Mouse (Mus musculus): ENCODE data around the gene Lingo1. TPM values are rescaled to one million over a fixed set of nuclear protein-coding genes. Genes with fewer than 3 reads are reported as not detected.

Gene Lingo1
- polyA plus RNA-seq, 1 experiment from 2014 or later: 2.2 TPM

DNA sequence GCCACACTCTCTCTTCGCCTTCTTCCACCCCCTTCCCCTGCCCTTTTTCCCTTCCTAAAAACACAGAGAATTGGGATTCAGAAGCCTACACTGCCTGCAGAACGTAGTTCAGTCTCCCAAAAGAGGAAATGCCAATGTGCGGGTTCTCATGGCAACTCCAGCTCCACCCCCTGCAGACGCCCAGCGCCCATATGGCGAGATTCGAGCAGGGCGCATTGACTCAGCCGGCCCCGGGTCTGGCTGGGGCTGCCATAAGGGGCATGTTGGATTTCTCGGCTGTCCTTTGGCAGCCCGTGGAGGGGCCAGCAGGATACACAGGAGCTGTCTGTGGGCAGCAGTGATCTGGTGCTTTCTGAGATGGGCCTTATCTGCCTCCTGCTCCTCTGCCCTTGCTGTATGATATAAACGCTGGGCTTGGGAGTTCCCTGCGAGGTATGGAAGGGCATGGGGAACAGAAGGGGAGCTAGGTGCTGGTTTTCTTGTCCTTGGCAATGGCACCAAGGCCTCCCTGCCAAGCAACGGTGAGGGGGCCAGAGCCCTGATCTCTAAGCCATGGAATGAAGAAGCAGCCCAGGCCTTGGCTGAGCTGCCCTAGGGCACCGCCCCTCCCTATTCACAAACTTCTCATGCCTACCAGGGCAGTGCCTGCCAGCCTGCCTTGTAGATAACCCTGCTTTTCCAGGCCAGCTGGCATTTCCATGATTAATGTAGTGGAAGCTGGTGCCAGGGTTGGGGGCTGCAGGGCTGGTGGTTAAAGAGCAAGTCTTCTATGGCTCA, 139.3 kb downstream of the Lingo1 start:
- H3K27ac ChIP-seq: no peak overlapping the region
- no peak overlapping the region for H3K4me2 ChIP-seq (replicated peaks)
- H3K9me3 ChIP-seq: no peaks in the 10 kb centered on the region
- 48% methylated on average over 16 of the region's 16 CpGs for WGBS
- no peaks in the 10 kb centered on the region for H3K27me3 ChIP-seq (replicated peaks)
- no peak overlapping the region for H3K4me3 ChIP-seq (replicated peaks)
- H3K4me1 ChIP-seq (replicated peaks): peaks cover 3% of the 10 kb centered on the region; the same call in 1 of the 2 replicates
- no peak overlapping the region for H3K9ac ChIP-seq
- ATAC-seq: no peak
- H3K36me3 ChIP-seq: no peaks in the 10 kb centered on the region

DNA sequence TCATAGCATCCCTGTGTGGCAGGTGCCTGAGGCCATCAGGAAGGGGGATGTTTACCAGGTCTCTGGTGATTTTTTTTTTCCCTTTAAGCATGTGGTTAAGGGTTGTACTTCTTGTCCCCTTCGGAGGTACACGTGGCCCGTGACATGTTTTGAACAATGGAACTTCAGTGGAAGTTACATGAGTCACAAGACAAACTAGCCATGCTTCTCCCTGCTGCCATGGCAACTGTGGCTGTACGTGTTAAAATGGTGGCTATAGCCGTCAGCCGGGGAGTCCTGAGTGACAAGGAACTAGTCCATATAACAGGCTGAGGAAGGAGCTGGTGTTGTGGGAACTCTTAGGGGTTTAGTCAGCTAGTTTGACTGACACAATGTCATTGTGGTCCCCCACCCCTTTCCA, 141.1 kb downstream of the Lingo1 start:
- Histone ChIP-seq H3K9me3 (no peaks in the 10 kb centered on the region), H3K27me3 (replicated peaks) (no peaks in the 10 kb centered on the region), H3K4me3 (replicated peaks) (no peak overlapping the region), H3K9ac (no peak overlapping the region), H3K27ac (no peak overlapping the region), H3K36me3 (no peaks in the 10 kb centered on the region), H3K4me1 (replicated peaks) (peaks cover 3% of the 10 kb centered on the region; the same call in 1 of the 2 replicates), H3K4me2 (replicated peaks) (no peak overlapping the region)
- no peak for ATAC-seq
- 64% methylated on average over 6 of the region's 6 CpGs for WGBS

DNA sequence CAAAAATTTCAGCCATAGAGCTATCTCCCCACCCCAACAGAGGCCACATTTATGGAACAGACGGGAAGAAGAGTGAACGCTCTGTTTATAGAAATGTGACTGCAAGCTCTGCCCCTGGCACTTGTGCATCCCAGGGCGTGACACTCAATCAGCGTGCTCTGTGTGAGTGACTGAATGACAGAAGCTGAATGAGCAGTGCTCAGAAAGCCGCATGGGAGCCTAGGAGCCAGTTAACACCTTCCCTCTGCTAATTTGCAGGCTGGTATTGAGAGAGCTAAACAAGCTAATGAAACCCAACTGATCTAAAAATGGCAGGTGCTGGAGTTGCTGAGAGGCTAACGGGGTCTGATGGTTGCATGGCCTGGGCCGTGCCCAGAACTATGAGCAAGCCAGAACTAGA, 143.7 kb downstream of the Lingo1 start:
- no peak overlapping the region for H3K4me3 ChIP-seq (replicated peaks)
- H3K27me3 ChIP-seq (replicated peaks): no peaks in the 10 kb centered on the region
- WGBS: 68% methylated on average over 7 of the region's 7 CpGs
- H3K9ac ChIP-seq: no peak overlapping the region
- H3K36me3 ChIP-seq: no peaks in the 10 kb centered on the region
- H3K27ac ChIP-seq: no peak overlapping the region
- H3K4me1 ChIP-seq (replicated peaks): peaks cover 3% of the 10 kb centered on the region; the same call in 1 of the 2 replicates
- H3K9me3 ChIP-seq: no peaks in the 10 kb centered on the region
- no peak for ATAC-seq
- no peak overlapping the region for H3K4me2 ChIP-seq (replicated peaks)

DNA sequence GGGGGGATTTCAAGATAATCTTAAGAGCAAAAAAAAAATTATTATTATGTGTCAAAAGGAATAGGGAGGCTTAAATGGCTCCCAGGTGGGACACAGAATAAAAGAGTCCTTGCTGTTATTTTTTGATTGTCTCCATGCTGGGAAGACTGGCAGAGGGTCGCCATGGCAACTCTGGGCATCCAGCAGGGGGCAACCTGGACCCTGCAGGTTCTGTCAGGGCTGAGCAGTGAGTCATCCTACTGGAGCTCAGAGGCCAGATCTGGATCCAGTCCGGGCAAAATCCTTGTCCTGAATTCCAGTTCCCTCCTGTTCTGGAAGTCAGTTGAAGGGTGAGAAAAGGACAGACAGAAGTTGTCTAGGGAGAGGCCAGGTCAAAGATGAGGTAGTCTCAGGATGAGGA, 144.7 kb downstream of the Lingo1 start:
- no peak for ATAC-seq
- H3K27me3 ChIP-seq (replicated peaks): no peaks in the 10 kb centered on the region
- H3K9me3 ChIP-seq: no peaks in the 10 kb centered on the region
- no peaks in the 10 kb centered on the region for H3K36me3 ChIP-seq
- no peak overlapping the region for H3K4me3 ChIP-seq (replicated peaks)
- no peaks in the 10 kb centered on the region for H3K4me1 ChIP-seq (replicated peaks)
- no peak overlapping the region for H3K27ac ChIP-seq
- no peak overlapping the region for H3K9ac ChIP-seq
- no peak overlapping the region for H3K4me2 ChIP-seq (replicated peaks)
- WGBS: 36% methylated on average over 2 of the region's 2 CpGs

DNA sequence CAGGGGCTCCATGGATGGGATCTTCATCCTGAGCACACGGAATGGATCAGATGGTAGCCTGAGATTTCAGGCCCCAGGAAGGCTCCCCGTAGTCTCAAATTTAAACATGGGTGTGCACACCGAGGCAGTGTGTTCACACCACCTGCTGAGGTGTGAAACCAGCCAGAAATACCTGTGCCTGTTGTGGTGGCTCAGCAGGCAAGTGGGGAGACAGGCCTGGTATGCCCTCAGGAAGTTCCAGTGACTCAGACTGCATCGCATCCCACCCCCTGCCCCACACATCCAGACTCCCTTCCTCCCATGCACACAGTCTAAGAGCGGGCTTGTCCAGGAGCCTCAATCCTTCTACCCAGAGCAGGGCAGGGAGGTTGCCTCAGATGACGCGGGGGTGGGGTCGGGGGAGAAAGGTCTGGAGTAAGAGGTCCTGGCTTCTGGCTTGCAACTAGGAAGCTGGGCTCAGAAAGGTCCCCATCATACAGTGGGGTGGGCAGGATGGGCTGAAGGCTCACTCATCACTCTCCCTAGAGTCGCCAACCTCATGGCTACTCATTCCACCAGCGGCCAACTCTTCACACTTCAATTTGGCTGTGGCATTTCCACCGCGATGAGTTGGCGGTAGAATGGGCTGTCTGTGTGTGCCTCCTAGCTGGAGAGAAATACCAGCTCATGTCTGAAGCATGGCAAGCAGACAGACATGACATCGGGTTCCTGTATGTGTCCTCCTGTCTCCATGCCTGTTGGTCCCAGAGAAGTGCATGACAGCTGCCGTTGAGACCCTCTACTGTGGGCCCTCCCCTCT, 149.8 kb downstream of the Lingo1 start:
- H3K36me3 ChIP-seq: no peaks in the 10 kb centered on the region
- H3K4me1 ChIP-seq (replicated peaks): no peaks in the 10 kb centered on the region
- WGBS: 87% methylated on average over 15 of the region's 15 CpGs
- H3K4me2 ChIP-seq (replicated peaks): no peak overlapping the region
- H3K9ac ChIP-seq: no peak overlapping the region
- ATAC-seq: no peak
- H3K27me3 ChIP-seq (replicated peaks): no peaks in the 10 kb centered on the region
- no peak overlapping the region for H3K4me3 ChIP-seq (replicated peaks)
- no peak overlapping the region for H3K27ac ChIP-seq
- H3K9me3 ChIP-seq: no peaks in the 10 kb centered on the region

DNA sequence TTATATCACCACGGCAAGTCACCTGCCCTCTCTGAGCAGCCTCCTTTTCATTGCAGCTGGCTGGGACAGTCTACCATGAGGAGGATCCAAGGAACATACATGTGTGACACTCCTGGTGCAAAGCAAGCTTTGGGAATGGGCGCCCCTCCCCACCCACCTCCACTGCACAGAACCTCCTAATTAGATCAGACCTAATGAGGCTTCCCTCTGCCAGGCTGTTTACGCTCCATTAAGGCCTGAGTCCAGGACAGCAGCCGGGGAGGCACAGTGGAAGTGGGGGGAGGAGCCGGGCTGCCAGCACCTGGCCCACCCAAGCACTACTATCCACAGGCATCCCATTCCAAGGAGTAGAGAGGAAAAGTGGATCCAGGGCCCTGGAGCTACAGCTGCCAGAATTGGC, 152.8 kb downstream of the Lingo1 start:
- H3K36me3 ChIP-seq: no peaks in the 10 kb centered on the region
- H3K27me3 ChIP-seq (replicated peaks): 0 out of 2 replicates have a peak, but pooled peaks cover under 1% of the 10 kb centered on the region
- H3K4me1 ChIP-seq (replicated peaks): no peaks in the 10 kb centered on the region
- H3K4me2 ChIP-seq (replicated peaks): no peak overlapping the region
- ATAC-seq: no peak
- H3K9ac ChIP-seq: no peak overlapping the region
- H3K27ac ChIP-seq: no peak overlapping the region
- WGBS: 63% methylated on average over 5 of the region's 5 CpGs
- H3K9me3 ChIP-seq: no peaks in the 10 kb centered on the region
- H3K4me3 ChIP-seq (replicated peaks): no peak overlapping the region

DNA sequence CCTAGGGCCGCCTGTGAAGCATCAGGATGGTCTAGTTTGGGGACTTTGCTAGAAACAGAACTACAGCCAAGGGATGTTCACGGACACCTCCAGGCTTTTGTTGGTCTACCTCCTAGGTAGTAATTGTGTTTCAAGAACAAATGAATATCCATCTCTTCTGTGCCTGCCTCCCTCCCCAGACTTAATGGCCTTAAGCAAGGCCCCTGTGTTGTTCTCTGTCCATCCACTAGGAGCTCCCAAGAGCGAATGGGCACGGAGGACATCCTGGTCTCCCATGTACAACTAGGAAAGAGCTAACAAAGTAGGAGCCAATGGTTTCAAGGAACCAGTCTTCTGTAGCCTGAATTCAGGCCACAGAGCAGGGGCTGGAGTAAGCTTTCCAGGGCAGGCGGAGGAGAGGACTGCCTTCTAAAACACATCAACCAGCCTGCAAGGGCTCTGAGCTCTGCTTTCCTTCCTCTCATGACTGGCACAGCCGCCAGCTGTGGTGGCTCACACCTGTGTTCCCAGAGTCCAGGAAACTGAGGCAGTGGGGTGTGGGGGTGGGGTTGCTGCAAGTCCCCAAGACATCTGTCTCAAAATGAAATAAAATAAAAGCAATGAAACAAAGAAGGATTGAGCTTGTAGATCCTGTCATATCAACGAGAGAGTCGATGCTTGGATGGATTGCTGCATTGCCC, 157.9 kb downstream of the Lingo1 start:
- Histone ChIP-seq H3K4me3 (replicated peaks) (no peak overlapping the region), H3K9me3 (no peaks in the 10 kb centered on the region), H3K27me3 (replicated peaks) (peaks cover 46% of the 10 kb centered on the region), H3K9ac (no peak overlapping the region), H3K27ac (no peak overlapping the region), H3K4me2 (replicated peaks) (no peak overlapping the region), H3K4me1 (replicated peaks) (peaks cover 17% of the 10 kb centered on the region), H3K36me3 (no peaks in the 10 kb centered on the region)
- 58% methylated on average over 8 of the region's 8 CpGs for WGBS
- ATAC-seq: no peak

DNA sequence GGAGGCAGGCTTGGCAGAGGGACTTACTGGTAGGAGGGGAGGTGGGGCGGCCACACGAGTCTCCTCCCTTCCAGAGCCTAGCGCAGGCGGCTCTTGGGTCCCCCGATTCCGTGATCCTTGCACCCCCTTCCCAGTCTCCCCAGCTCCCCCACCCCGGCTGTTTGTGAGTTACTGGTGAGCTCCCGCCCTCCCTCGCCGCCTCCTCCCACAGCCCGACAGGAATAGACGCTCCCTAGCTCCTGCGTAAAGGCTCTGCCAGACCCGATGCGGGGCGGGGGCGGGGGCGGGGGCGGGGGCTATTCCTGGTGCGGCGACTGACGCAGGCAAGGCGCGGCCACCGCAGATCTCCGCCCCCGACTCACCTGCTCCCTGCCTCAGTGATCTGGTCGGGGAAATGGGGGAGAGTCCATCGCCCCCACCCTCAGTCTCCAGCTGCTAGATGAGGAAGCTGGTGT, 158.8 kb downstream of the Lingo1 start:
- Histone ChIP-seq H3K36me3 (no peaks in the 10 kb centered on the region), H3K9me3 (no peaks in the 10 kb centered on the region), H3K27me3 (replicated peaks) (peaks cover 48% of the 10 kb centered on the region), H3K4me2 (replicated peaks) (peak overlapping the region; percentile 49), H3K4me1 (replicated peaks) (peaks cover 17% of the 10 kb centered on the region), H3K4me3 (replicated peaks) (no peak overlapping the region), H3K9ac (no peak overlapping the region), H3K27ac (no peak overlapping the region)
- ATAC-seq: no peak
- 3% methylated on average over 29 of the region's 29 CpGs for WGBS

DNA sequence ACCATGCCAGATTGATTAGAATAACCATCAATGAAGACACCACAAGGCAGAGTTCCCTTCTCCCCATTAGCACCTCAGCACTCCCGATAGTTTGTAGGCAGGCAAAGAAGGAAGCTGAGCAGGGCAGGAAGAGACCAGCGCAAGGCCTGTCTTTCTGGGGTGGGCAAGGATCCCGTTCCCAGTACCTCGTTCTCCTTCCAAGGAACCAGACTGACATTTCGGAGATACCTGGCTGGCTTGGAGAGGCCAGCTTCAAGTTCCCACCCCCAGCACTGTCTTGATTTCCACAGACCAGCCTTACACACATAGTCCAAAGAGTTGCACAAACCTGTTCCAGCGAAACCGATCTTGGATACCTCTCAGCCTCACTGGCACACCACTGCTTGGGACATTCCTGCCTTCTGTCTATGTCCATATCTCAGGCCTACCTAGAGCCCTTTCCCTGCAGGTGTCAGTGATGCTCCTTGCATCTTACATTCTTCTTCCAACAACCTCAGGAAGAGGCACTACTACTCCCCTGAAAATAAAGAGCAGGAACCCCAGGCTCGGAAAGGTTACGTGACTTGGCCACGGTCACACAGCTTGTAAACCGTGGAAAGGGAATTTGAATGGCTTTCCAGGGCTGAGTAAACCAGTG, 159.4 kb downstream of the Lingo1 start:
- no peak overlapping the region for H3K4me3 ChIP-seq (replicated peaks)
- 49% methylated on average over 11 of the region's 11 CpGs for WGBS
- H3K9me3 ChIP-seq: no peaks in the 10 kb centered on the region
- H3K27me3 ChIP-seq (replicated peaks): peaks cover 48% of the 10 kb centered on the region
- no peaks in the 10 kb centered on the region for H3K36me3 ChIP-seq
- peaks cover 17% of the 10 kb centered on the region for H3K4me1 ChIP-seq (replicated peaks)
- H3K9ac ChIP-seq: no peak overlapping the region
- peak overlapping the region; percentile 49; the same call in 1 of the 2 replicates for H3K4me2 ChIP-seq (replicated peaks)
- no peak overlapping the region for H3K27ac ChIP-seq
- ATAC-seq: no peak

DNA sequence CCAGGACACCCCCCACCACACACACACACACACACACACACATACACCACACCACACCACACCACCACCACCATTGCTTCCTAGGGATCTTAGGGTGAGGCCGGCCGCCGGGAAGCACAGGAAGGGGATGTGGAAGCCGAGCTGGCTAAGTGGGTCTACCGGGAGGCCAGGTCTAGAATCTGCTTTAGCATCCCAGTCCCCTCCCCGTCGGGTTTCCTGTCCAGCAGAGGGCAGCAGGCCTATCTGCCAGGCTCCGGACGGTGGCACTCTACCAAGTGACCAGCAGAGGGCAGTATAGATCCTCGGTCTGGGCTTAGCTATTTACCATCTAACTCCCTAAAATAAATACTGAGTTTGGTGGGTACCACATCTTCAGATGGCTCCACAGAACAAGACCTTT, 160.1 kb downstream of the Lingo1 start:
- no peak overlapping the region for H3K27ac ChIP-seq
- H3K4me1 ChIP-seq (replicated peaks): peaks cover 17% of the 10 kb centered on the region
- 1% methylated on average over 10 of the region's 10 CpGs for WGBS
- H3K4me2 ChIP-seq (replicated peaks): peak overlapping the region; percentile 98
- H3K9me3 ChIP-seq: no peaks in the 10 kb centered on the region
- H3K9ac ChIP-seq: no peak overlapping the region
- H3K36me3 ChIP-seq: no peaks in the 10 kb centered on the region
- peak; percentile 70 for ATAC-seq
- H3K4me3 ChIP-seq (replicated peaks): peak overlapping the region; percentile 57
- H3K27me3 ChIP-seq (replicated peaks): peaks cover 48% of the 10 kb centered on the region

DNA sequence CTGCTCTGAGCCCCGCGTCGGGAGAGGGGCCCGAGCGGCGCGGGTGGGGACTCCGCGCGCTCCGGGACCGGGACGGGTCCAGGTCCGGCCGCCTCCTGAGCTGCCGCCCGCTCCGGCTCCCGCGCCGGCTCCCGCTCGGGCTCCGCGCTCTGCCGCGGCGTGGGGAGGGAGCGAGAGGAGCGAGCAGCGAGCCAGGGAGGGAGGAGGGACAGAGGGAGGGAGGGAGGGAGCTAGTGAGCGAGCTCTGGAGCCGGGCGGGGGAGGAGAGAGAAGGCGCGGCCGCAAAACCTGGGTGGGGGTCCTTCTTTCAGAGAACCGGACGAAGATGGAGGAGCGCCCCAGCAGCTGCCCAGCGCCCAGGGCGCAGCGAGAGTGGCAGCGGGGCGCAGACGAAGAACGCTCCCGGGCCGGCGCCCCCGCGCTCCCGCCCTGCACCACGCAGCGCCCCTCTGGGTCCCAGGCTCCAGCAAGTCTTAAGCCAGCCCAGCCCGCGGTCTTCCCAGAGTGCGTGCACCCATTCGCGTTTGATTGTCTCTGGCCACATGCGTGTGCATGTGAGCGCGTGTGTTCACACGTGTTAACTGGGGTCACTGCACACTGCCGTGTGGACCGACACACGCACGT, 160.7 kb downstream of the Lingo1 start:
- peak; percentile 74 for ATAC-seq
- peak overlapping the region; percentile 98 for H3K4me2 ChIP-seq (replicated peaks)
- H3K9me3 ChIP-seq: no peaks in the 10 kb centered on the region
- WGBS: 0% methylated on average over 60 of the region's 68 CpGs
- H3K4me1 ChIP-seq (replicated peaks): peaks cover 17% of the 10 kb centered on the region
- H3K27ac ChIP-seq: 0 out of 2 replicates have a peak overlapping the region, but pooled peaks have one; percentile 36
- H3K36me3 ChIP-seq: no peaks in the 10 kb centered on the region
- H3K4me3 ChIP-seq (replicated peaks): peak overlapping the region; percentile 57
- H3K27me3 ChIP-seq (replicated peaks): peaks cover 48% of the 10 kb centered on the region
- H3K9ac ChIP-seq: peak overlapping the region; percentile 51
